In the genomic region with DNA sequence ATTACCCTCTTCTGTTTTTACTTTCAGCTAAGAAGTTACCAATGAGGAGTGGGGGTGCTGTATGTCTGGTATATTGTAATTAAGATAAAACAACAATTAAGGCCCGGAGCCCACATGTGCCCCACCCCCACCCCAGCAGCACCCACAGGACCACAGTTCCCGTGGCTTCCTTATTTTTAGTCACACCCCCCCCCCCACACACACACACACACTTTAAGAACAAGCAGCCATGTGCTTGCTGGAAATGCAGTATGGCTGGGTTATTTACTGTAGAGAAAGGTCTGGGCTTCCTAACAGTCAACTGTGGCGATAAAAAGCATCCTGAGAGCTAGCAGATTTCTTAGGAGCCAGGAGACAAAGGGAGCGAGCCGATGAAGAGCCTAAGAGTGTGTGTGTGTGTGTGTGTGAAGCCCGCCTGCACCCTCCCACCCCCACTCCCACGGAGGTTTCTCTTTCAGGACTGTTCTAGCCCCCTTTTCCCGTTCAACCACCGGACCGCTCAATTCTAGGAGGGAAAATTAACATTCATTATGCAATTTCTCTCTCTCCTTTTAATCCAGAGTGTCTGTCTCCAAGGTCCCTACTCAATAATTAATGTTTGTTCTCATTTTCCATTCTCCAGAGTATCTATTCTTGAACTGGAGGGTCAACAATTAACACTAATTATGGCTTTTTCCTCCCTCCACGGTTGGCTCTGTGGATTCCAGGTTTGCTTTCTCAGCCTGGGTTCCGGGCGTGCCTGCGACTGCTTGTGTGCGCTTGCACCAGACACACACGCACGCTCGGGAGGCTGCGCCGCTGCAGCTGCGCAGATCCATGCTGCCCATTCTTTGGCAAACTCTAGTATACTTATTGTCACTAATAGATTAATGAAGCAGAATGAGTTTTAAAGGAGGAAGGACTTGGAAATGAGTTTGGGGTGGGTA, we compare ENCODE assay signal across 9 mouse cellular contexts. TPM values are rescaled to one million over a fixed set of nuclear protein-coding genes. Genes with fewer than 3 reads are reported as not detected.
A peak's percentile ranks its signal among the peaks of the same experiment; 100 is the strongest.
DNase-seq lines count a peak whose midpoint lies in the region; ATAC-seq and TF ChIP-seq lines count a peak whose summit lies in the region.
"Had no signal": no experiment of that assay in that cellular context is flagged by ENCODE, and none has a peak within 500 bp of the region (broad histone marks: within the 10 kb centered on the region; RNA-seq: fewer than 3 reads in every experiment).

No protein-coding gene starts in this region.

- H3K36me3 ChIP-seq in lung, postnatal 0 days (ENCODE audit: insufficient read depth, low read length), result no peaks in the 10 kb centered on the region
- no peaks in the 10 kb centered on the region for H3K36me3 ChIP-seq in limb, embryonic 12.5 days
- no peaks in the 10 kb centered on the region for H3K36me3 ChIP-seq in stomach, embryonic 14.5 days (ENCODE audit: control insufficient read depth, insufficient read depth, low read length)

- 48% methylated on average over 21 of the region's 21 CpGs for WGBS in lung, postnatal 0 days
- 46% methylated on average over 21 of the region's 21 CpGs for WGBS in limb, embryonic 12.5 days
- 44% methylated on average over 21 of the region's 21 CpGs for WGBS in stomach, embryonic 14.5 days

- H3K4me1 ChIP-seq in lung, postnatal 0 days (ENCODE audit: insufficient read depth, low read depth, low read length), result peaks cover 5% of the 10 kb centered on the region; the same call in 1 of the 2 replicates
- H3K4me1 ChIP-seq in limb, embryonic 12.5 days (replicated peaks), result peaks cover 17% of the 10 kb centered on the region
- peaks cover 2% of the 10 kb centered on the region for H3K4me1 ChIP-seq in stomach, embryonic 14.5 days (ENCODE audit: control insufficient read depth, insufficient read depth, low read length)

- H3K27me3 ChIP-seq in lung, postnatal 0 days (replicated peaks; ENCODE audit: insufficient read depth, low read length), result no peaks in the 10 kb centered on the region
- H3K27me3 ChIP-seq in limb, embryonic 12.5 days, result no peaks in the 10 kb centered on the region
- H3K27me3 ChIP-seq in stomach, embryonic 14.5 days (ENCODE audit: control insufficient read depth, insufficient read depth, low read length), result no peaks in the 10 kb centered on the region

- H3K4me2 ChIP-seq in lung, postnatal 0 days (replicated peaks; ENCODE audit: low read depth, low read length), result peak overlapping the region; percentile 37
- H3K4me2 ChIP-seq in limb, embryonic 12.5 days, result peak overlapping the region; percentile 44
- H3K4me2 ChIP-seq in stomach, embryonic 14.5 days (replicated peaks; ENCODE audit: low read depth, low read length), result peak overlapping the region; percentile 31

- TF ChIP-seq CTCF in lung, postnatal 0 days (IDR thresholded peaks at IDR 0.05), result no peak

- no peak for TF ChIP-seq EP300 in lung, postnatal 0 days (IDR thresholded peaks at IDR 0.05)

- peak; percentile 31 to 43 for DNase-seq in cerebellum, postnatal 14 days
- DNase-seq in cerebellum, adult 9-11 months, result no peak
- no peak for DNase-seq in lung, postnatal 0 days (ENCODE audit: low spot score)
- DNase-seq in lung, postnatal 4 days, result no peak
- no peak for DNase-seq in thymus, postnatal 0 days (ENCODE audit: low spot score)

- H3K9me3 ChIP-seq in lung, postnatal 0 days (ENCODE audit: low read length), result no peaks in the 10 kb centered on the region
- H3K9me3 ChIP-seq in limb, embryonic 12.5 days, result no peaks in the 10 kb centered on the region
- no peaks in the 10 kb centered on the region for H3K9me3 ChIP-seq in stomach, embryonic 14.5 days (ENCODE audit: control insufficient read depth, low read depth, low read length)

- ATAC-seq in lung, postnatal 0 days, result no peak
- no peak for ATAC-seq in limb, embryonic 12.5 days (ENCODE audit: insufficient number of reproducible peaks, insufficient read depth, low FRiP score, low TSS enrichment, low read depth)
- no peak for ATAC-seq in stomach, embryonic 14.5 days (ENCODE audit: insufficient number of reproducible peaks, insufficient read depth, low FRiP score, low read depth)
- no peak for ATAC-seq in activated CD4-positive, CD25-positive, alpha-beta regulatory T cell, adult 4 months

- no peak overlapping the region for H3K9ac ChIP-seq in lung, postnatal 0 days (replicated peaks; ENCODE audit: low read depth)
- H3K9ac ChIP-seq in limb, embryonic 12.5 days (replicated peaks), result 0 out of 2 replicates have a peak overlapping the region, but pooled peaks have one; percentile 23
- no peak overlapping the region for H3K9ac ChIP-seq in stomach, embryonic 14.5 days (replicated peaks; ENCODE audit: low read depth, low read length)

- no peak overlapping the region for H3K27ac ChIP-seq in lung, postnatal 0 days (ENCODE audit: low read length)
- H3K27ac ChIP-seq in limb, embryonic 12.5 days, result no peak overlapping the region
- H3K27ac ChIP-seq in stomach, embryonic 14.5 days (ENCODE audit: low read length), result no peak overlapping the region

- H3K4me3 ChIP-seq in lung, postnatal 0 days (ENCODE audit: low read depth, low read length), result no peak overlapping the region; the same call in 1 of the 2 replicates
- H3K4me3 ChIP-seq in limb, embryonic 12.5 days (replicated peaks), result peak overlapping the region; percentile 16; the same call in 1 of the 2 replicates
- H3K4me3 ChIP-seq in stomach, embryonic 14.5 days (ENCODE audit: low read depth, low read length), result no peak overlapping the region

RNA-seq across cellular contexts. Expression of a gene that starts 58.5 kb away (rescaled TPM):
- 5.5 and 8.1 TPM in 2 replicates for polyA plus RNA-seq in lung, postnatal 0 days (2015; fragmentation: Nextera tagmentation; extraction: Ambion mirVana)
- polyA plus RNA-seq in limb, embryonic 12.5 days (2016; fragmentation: Nextera tagmentation; extraction: Ambion mirVana), result 1.0 and 1.1 TPM in 2 replicates
- polyA plus RNA-seq in stomach, embryonic 14.5 days (2014; fragmentation: Nextera tagmentation; extraction: Ambion mirVana), result 0.82 TPM in 1 of 2 replicates, not detected in the other
- polyA plus RNA-seq in thymus, postnatal 0 days (2015; fragmentation: Nextera tagmentation; extraction: Ambion mirVana), result 1.3 and 1.4 TPM in 2 replicates
- not detected for polyA plus RNA-seq in activated CD4-positive, CD25-positive, alpha-beta regulatory T cell, adult 4 months (2017; shearing (Covaris generic))
- polyA plus RNA-seq: C2C12 had no signal

Comparison
In these comparisons a context has a peak if more than half of its experiments do, and no peak if none do; other contexts are left out.
1. DNase-seq: peak in cerebellum, postnatal 14 days (2 of 2); none in cerebellum, adult 9-11 months (single experiment), lung, postnatal 0 days (single experiment), lung, postnatal 4 days (0 of 2) and thymus, postnatal 0 days (single experiment).
2. Peak in every context shown above with its lines, with median percentiles within 50 percentile points of each other: H3K4me2 ChIP-seq.